Mouse (Mus musculus) 416B (cell line): ENCODE data around the gene Itpkb.

Experiments used
- DNase-seq: peaks from one replicate; pipeline ENCODE4 v3.0.0; 2011; ENCODE audit warnings: low read depth

The Itpkb gene

DNA sequence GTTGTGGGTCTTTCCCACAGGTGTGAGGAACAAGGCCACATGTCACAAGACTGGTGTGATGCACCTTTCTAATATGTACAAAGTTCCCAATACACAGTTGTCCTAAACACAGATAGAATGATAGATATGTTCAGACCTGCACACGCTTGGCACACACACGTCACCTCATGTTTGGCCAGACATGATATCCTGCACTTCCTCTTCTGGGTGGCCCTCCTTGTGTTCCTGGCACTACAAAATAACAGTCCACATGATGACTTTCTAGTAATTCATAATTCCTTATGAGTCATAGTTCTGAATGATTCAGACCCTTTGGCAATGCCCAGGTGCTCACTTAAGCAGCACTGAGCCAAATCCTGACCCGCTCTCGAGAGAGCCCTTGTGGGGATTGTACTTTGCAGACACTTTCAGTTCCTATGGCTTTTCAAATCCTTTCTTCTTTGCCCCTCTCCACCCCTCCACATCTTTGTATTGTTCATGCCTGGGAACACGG, 132.7 kb downstream of the Itpkb start:
- peak; percentile 46 for DNase-seq

DNA sequence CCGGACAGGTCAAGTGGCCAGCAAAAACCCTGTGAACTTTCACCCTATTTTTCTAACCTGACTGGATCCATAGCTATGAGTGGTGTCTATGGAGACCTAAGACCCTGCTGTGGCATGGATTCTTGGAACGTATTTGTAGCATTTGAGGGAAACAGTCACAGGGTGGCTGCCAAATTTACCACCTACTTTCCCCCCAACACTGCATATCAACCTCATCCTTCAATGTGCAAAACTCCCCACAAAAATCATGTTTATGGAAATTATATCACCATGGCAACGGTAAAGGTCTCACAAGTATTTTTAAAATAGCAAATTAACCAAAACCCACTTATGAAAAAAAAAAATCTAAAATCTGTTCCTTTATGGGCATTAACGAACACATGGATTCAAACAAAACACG, 134.1 kb downstream of the Itpkb start:
- DNase-seq: no peak

DNA sequence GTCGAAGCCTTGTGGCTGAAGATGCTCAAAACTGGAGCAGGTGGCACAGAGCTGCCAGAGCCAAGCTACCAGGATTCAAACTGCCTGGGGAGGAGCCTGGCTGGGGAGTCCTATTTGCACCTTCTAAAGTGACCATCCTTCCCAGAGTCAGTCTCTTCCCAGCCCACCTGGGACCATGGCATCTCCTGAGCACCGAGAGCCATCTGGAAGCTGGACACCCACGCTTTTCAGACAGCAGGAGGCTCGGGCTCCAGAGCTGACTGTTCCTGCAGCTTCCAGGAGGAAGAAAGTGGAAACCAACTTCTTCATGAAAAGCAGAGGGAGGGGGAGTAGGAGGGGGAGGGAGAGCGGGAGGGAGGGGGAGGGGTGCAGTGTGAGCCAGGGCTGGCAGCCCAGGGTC, 135.3 kb downstream of the Itpkb start:
- no peak for DNase-seq

DNA sequence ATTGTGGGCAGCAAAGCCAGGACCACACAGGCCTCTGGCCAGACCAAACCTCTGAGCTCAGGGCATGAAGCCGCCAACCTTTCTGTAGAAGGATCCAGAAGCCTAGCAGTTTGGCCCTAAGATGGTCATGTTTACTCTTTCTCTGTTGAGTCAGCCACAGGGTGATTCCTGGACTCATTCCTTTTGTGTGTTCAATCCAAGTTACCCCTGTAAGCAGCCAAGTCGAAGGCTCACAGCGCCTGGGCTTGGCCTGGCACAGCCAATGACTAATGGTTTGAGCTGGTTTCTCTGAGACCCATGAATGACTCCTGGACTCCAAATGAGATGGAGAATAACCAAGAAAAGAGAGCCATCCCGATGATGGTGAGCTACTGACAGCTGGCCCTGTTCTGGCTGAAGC, 137.7 kb downstream of the Itpkb start:
- no peak for DNase-seq

- no peak for DNase-seq
Measured at GRCm38 (mm10) chr1:180473566-180473965, 143.3 kb downstream of the Itpkb start.
